Mouse (Mus musculus) urinary bladder, postnatal 0 days (tissue): Measurements from ENCODE around the gene Acsl3. TPM values are rescaled to one million over a fixed set of nuclear protein-coding genes. Genes with fewer than 3 reads are reported as not detected.

Experiments used
- polyA plus RNA-seq: library from polyadenylated mRNA; unstranded; fragments of >200 nt; fragmentation: Nextera tagmentation; extraction: Ambion mirVana; gene quantifications from 2 replicates; pipeline ENCODE4 v1.2.1, GENCODE M21; 2015

The Acsl3 gene
- 21.8 and 31.2 TPM in 2 replicates for polyA plus RNA-seq

DNA sequence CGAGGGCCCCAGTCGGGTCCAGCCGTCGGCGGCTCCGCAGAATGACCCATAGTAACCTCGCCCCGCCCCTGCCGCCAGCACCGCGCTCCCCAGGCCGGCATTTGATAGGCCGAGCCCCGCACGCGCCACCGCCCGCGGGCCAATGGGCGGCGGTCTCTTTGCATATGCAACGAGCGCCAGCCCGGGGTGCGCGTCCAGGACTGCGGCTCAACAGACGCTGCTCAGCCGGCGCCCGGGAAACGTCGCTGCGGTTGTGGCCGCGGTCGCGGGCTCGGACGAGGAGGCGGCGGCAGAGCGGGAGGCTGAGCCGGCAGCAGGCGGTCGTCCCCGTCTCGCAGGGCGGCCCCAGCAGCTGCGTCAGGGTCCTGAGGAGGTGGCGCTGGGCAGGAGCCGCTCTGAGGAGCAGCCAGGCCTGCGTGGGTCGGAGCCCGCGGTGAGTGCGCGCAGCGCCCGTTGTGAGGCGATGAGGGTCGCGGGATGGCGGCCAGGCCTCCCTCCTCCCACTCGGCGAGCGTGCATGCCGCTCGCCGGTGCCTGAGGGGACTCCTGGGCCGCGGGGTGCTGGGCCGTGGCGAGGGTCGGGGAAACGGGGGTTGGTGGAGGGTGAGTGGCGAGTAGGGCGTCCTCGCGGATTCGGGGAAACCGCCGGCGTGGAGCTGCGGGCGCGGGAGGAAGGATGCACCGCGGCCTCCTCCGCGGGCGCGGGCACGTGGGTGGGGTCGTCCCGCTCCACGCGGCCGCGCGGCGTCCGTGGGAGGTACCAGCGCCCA, at the start of gene Acsl3, which contains the start of gene Utp14b:
Gene Acsl3 (plus strand): TSS at position 155 of the 770 bp plus-strand sequence.
Gene Utp14b (plus strand): TSS at position 368 of the 770 bp plus-strand sequence.

Other genes with a start within 250 kb of the Acsl3 start
- gene Farsb, start 168.9 kb upstream of the Acsl3 start, polyA plus RNA-seq: 62.7 and 70.4 TPM in 2 replicates
- gene Mogat1, start 146.8 kb upstream of the Acsl3 start, polyA plus RNA-seq: not detected in 2 replicates
- gene BC035947, start 145.7 kb upstream of the Acsl3 start, polyA plus RNA-seq: not detected in 2 replicates
- gene Utp14b, start 213 bp downstream of the Acsl3 start, polyA plus RNA-seq: 1.4 and 2.3 TPM in 2 replicates
- gene Kcne4, start 158.9 kb downstream of the Acsl3 start, polyA plus RNA-seq: 26.6 and 30.4 TPM in 2 replicates